Mouse (Mus musculus): ENCODE data around the gene Olfr156. TPM values are rescaled to one million over a fixed set of nuclear protein-coding genes. Genes with fewer than 3 reads are reported as not detected.
"Not testable (repeated sequence)": the region's sequence is repeated elsewhere in the genome, so short reads cannot be mapped to it uniquely, and the experiment has no call there.

Gene Olfr156
- total RNA-seq (2021) = not detected
- long read RNA-seq = 0 reads

DNA sequence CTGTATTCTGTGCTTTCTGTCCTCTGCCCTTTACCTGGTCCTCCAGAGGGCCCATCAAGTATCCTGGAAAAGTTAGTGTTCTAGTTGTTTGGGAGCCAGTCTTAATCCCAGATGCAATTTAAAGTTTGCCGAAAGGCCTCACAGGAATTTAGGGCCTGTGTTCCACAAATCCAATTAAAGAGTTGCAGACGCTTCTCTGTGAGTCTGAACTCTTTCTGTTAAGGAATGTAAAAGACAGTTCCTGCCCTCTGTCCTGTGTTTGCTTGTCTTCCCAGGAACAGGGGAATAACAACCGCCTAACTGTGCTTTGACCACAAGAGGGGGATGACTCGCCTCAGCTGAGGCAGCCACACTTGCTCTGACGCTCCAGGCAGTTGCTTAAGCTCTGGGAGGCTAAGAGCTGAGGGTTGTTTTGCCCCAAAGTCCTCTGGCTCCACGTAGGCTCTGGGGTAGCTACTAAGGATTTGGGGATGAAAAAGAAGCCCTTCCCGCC, at the start of gene Olfr156:
TSS of gene Olfr156 (minus strand) at position 51 of the 493 bp plus-strand sequence.
- DNase-seq (ENCODE audit: low spot score in 2 of 2) = peak in 1 of 2 experiments; percentile 8

DNA sequence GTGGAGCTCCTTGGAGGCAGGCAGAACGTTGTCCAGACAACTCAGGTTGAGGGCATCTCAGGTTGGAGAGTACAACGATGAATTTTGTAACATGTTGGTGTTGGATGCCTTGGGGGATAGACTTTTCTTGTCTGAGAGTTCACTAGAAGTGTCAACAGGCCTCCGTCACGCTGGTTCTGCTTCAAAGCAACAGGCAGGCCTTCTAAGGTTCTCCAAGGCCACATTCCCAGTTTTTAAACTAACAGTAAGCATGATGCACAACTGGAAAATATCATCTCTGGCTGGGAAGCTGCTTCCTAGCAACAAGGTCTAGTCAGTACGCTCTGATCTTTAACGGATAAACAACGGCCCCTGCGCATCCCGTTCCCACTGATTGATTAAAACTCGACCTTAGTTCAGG, 46.1 kb upstream of the Olfr156 start:
- DNase-seq (ENCODE audit: low spot score in 2 of 2) = no peak

DNA sequence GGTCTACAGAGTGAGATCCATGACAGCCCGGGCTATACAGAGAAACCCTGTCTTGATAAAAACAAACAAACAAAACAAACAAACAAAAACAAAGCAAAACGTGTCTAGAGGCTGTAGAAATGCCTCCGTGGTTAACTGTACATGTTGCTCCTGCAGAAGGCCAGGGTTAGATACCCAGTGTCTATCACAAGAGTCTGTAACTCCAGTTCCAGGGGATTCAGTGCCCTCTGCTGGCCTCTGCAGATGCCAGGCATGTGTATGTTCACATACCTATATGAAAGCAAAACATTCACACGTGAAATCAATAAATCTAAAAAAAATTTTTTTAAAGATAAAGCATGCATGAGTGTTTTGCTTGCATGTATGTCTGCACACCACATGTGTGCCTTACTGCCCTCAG, 39.6 kb upstream of the Olfr156 start:
- no peak for DNase-seq (ENCODE audit: low spot score in 2 of 2)

DNA sequence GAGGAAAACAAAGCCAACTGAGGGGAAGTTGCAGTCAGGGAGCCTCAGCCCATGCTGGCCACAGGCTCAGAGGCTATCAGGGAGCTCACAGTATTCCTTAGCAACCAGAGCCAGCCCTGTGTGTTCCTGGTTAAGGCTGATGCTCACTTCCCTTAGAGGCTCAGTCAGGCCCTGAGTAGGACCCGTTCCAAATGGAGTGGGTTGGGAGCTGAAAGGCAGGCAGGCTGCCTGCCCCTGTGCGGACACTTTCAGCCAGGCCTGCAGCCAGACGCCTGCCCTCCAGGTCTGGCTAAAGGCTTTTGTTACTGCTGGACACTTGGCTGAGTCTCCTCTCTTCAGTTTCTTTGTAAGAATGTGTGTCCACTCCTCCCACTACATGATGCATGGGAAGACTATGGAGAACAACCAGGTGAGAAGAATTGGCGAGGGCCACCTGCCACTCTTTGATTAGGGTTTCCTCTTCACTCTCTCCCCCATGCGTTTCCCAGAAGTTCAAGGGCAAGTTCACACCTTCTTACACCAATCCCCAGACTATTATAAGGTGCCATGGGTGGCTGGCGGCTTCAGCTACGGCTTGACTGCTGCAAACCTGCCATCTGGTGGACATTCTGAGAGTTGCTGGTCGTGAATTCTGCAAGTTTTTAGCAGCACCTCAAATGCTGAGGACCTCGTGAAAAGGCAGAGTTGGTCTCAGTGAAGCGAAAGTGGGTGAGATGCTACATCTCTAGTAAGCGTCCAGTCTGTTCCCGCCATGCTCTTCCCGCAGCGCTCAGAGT, 37.2 kb upstream of the Olfr156 start:
- DNase-seq (ENCODE audit: low spot score in 2 of 2) = peak; percentile 44 to 85

DNA sequence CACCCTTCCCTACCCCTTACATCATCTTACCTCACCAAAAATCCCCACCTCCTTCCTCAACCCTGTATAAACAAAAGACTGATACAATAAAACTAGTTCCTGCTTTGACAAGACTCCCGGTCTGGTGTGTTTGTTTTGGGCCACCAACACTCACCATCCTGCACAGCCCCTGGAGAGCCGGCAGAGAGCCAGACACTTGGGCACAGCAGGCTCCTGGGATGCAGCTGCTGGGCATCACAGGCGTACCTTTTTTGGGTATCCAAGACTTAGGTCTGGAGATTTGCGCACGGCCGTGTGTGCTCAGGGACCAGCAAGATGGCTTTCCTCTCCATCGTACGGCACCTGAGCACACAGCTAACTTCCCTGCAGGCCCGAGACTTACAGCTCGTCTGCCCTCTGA, 36.2 kb upstream of the Olfr156 start:
- no peak for DNase-seq (ENCODE audit: low spot score in 2 of 2)

DNA sequence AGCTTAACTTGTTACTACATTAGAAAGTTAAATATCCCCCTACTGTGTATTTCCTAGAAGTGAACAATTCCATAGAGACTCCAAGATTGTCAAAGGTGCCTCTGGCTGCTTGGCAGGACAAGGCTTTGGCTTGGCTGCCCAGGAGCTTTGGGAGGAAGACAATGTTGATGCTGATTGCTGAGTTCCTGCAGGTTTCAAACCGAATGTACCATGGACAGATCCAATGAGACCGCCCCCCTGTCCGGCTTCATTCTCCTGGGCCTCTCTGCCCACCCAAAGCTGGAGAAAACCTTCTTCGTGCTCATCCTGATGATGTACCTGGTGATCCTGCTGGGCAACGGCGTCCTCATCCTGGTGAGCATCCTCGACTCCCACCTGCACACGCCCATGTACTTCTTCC, 30.4 kb upstream of the Olfr156 start:
- DNase-seq (ENCODE audit: low spot score in 2 of 2) = no peak

DNA sequence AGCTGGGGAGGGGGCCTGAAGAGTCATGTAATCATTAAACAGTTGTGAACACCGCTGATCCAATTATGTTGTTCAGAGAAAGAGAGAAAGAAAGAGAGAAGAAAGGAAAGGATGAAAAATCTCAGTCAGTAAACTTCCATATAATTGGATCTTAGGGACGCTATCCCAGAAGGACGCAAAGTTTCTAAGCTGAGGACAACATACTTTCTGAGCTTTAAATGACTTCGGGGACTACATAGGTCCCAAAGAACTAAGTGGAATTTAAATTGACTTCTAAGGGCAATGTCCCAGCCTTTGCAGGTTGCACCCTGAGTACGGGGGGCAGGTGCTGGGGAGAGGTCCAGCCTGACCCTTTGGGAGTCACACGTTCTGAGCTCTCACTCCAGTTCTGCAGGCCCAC, 27.6 kb upstream of the Olfr156 start, which contains the start of gene Olfr155:
TSS of gene Olfr155 (plus strand) at position 301 of the 400 bp plus-strand sequence.
- no peak for DNase-seq (ENCODE audit: low spot score in 2 of 2)

DNA sequence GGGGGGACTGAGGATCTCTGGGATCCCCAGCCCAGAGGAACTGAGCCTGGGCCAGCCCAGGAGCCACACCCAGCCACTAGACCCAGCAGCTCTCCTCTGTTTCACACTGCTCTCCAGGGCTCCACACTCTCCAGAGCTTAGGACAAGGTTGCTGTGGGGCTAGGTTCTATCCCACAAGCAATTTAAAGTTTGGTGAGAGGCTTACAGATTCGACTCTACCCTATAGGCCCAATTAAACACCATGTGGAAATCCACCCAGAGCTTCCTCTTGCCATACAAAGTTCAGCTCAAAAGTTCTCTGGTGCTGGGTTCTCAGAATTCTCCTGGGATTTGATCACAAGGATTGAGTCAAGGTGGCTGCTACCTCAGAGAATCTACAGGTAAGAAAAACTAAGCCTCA, 16.4 kb upstream of the Olfr156 start, which contains the start of gene Olfr157:
TSS of gene Olfr157 (minus strand) at position 101 of the 400 bp plus-strand sequence.
- no peak for DNase-seq (ENCODE audit: low spot score in 2 of 2)

DNA sequence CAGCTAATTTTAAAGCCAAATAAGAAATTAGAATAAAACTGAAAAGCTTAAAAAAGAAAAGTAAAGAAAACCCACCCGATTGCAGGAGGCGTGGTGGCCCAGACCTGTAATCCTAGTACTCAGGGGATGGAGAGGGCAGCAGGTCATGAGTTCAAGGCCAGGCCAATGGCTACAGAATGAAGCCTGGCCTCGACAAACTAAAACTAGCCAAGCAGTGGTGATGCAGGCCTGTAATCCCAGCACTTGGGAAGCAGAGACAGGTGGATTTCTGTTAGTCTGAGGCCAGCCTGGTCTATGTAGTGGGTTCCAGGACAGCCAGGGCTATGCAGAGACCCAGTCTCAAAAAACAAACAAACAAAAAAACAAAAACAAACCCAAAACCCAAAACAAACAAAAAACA, 14.6 kb upstream of the Olfr156 start:
- DNase-seq (ENCODE audit: low spot score in 2 of 2) = no peak

DNA sequence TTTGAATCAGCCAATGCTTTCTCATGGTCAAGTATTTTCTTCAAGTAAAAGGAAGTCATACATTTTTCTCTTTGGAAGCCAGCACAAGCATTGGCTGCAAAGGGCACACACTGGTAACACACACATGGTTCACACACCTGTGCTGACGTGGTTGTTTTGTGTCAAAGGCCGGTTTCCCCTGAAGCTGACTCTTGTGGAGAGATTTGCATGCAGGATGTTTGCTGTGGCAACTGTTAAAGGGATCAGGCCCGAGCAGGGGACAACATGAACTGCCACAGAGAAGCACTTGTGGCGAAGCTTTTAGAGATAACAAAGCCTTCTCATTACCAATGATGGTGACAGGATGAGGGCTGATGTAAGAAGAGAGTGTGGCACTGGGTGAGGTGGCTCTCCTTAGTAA, 11.1 kb upstream of the Olfr156 start:
- no peak for DNase-seq (ENCODE audit: low spot score in 2 of 2)

DNA sequence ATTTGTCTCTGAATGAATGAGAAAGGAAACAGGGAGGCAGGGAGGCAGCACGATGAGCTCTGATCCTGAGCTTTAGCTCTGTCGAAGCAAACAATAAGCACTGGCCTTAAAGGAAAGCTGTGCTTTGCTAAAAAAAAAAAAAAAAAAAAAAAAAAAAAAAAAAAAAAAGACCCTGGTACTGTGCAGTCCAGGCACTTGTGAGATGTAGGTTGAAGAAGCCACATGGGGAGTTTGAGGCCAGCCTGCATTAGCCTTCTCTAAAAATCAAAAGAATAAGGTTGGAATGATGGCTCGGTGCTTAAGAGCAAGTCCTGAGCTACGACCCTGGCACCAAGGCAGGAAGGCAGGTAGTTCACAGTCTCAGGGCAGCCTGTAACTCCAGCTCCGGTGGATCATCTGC, 10.1 kb upstream of the Olfr156 start:
- no peak for DNase-seq (ENCODE audit: low spot score in 2 of 2)

DNA sequence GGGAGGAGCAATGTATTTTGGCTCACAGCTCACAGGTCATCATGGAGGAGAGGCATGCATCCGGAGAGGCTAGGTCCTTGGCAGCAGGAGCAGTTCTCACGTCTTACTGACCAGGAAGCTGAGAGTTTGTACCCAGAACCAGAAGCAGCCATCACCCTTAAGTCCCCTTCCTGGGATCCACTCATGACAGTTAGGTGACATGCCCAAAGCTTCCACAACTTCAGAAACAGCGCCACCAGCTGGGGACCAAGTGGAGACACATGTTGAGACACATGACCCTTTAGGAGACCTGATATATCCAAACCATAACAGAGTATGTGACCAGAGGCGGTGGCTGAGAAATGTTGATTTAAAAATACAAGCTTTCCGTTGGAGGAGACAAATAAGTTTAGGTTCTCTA, 8.3 kb upstream of the Olfr156 start:
- no peak for DNase-seq (ENCODE audit: low spot score in 2 of 2)

DNA sequence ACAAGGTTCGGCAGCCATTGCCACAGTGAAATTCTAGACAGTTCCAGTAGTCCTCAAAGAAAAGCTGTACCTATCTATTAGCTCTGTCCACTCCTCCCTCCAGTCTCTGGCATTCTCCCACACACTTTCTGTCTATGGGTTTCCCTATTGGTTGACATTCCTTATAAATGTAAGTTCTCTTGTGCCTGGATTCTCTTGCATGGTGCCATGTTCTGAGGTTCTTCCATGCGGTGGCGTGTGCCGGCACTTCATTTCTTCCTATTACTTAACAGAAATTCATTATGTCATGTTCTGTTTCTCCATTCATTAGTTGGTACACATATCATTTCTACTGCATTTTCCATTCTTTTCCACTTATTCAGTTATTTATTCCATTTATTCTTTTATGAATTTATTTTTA, 5.1 kb upstream of the Olfr156 start:
- DNase-seq (ENCODE audit: low spot score in 2 of 2) = no peak

DNA sequence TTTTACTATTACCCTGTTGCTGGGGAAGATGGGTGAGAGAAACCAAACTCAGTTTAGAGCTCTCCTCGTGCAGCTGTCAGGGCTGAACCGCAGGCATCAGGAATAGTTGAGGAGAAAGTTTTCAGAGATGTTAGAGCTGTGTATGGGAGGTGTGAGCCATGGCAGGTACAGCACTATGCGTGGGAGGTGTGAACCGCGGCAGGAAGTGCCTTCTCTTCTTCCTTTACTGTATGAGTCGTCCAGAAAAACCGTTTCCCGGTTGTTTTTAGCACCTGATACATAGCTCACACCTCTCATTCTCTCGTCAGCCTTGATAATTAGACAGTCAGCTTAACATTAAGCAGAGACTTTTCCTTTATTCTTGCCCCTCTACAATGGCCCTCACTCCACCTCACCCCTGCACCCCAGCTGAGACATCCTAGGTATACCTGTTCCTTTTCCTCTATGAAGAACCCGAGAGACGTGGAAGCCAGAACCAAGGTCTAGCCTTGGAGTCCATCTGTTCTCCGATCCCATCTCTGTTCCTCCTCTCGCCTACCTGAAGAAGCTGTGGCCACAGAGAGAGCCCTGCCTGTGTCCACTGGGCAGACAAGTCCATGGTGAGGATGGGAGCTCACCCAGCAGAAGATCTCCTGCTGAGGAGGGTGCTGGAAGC, 672 bp downstream of the Olfr156 start:
- no peak for DNase-seq (ENCODE audit: low spot score in 2 of 2)

DNA sequence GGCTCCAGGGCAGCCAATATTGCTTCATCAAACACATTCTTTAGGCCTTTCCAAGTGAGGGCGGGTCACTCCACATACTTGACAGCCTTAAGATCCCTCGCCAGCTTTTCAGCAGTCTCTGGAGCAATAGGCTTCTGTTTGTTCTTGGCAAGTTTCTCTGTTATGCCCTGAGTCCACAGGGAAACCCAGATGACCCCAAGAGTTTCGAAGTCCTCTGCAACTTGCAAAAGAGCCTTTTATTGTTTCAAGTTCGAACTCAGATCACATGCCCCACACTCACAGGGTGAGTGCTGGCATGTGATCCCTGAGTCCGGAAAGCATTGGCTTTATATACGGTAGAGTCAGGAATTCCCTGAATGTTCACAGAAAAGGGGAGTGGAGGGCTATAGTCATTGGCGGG, 24.8 kb downstream of the Olfr156 start:
- no peak for DNase-seq (ENCODE audit: low spot score in 2 of 2)

DNA sequence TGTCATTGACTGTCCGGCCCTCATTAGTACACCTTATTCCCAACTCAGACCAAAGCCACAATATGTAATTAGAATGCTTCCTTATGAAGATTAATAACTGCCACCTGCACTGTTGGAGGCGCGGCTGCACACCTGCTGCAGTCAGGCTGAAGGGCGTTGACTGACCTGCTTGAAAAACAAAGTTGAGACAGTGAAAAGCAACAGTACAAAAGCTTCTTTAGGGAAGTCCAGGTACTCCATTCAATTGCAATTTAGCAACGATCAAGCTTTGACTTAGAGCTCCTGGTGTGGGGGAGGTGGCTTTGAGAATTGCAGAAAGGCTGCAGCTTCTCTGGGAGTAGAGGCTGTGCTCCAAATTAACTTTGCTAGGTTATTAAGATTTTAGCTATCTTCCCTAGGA, 27.9 kb downstream of the Olfr156 start:
- not testable (repeated sequence) for DNase-seq (ENCODE audit: low spot score in 2 of 2)

DNA sequence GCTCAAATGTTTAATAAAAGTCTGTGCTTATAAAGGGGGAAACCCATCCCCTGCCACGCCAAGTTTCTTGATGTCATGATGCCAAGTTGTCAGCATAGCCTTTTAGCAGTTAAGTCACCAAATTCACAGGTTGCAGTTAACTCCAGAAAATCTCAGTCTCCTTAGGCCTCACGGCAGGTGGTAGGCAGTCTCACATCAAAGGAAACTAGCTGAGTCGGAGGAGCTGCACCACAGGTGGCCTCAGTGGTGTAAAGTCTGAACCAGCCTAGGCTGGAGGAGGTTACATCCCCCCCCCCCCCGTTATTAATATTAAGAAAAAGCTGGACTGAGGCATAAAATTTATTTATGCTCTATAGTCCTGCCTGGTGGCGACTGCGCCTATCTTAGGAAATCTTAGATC, 28.4 kb downstream of the Olfr156 start:
- DNase-seq (ENCODE audit: low spot score in 2 of 2) = no peak

DNA sequence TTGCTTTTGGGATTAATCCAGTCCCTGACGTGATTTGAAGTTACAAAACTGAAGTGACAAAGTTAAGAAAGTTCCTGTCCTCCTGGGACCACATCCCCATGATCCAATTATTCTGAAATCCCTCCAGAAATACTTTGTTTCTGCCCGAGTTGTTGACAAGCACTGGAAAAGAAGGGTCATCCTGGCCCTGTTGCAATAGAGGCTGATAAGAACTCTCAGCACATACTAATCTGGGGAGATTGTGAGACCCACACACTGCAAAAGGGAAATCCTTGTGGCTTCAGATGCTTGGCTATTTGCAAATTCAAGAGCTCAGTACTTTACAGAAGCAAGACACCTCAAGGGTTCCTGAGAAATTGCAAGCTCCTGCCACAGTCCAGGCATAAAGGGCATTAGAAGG, 51.4 kb downstream of the Olfr156 start:
- DNase-seq (ENCODE audit: low spot score in 2 of 2) = no peak

DNA sequence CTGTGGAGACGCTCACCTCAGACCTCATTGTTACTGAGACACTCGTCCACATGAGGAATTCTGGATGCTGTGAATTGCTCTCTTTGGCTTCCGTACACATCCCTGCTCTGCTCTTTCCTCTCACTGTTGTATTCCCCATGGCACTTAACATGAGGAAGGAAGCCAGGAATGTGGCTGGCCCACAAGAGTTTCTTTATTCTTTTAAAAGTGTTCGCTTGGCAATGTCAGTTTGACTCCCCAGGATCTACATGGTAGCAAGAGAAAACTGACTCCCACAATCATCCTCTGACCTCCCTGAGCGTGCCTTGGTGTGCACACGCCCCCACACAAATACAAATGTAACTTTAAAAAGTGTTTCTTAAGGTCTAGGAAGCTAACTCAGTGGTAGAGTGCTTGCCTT, 52.1 kb downstream of the Olfr156 start:
- DNase-seq (ENCODE audit: low spot score in 2 of 2) = no peak

DNA sequence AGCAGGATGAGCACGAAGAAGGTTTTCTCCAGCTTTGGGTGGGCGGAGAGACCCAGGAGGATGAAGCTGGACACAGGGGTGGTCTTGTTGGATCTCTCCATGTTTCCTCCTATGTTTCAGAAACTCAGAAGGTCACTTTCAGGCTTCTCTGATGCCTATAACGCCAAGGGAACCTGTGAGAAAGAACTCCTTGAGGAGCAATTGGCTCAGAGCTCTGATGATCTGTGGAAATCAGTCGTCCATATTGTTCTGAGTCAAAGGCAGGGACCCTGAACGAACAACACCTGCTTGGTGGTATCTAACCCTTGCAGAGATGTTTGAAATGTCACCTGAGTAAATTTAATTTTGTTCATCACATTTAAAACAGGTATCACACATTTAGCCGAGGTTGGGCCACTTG, 52.8 kb downstream of the Olfr156 start, which contains the start of gene Olfr159:
TSS of gene Olfr159 (minus strand) at position 101 of the 400 bp plus-strand sequence.
- DNase-seq (ENCODE audit: low spot score in 2 of 2) = no peak
